Mouse (Mus musculus): ENCODE data around the gene Ufm1. TPM values are rescaled to one million over a fixed set of nuclear protein-coding genes. Genes with fewer than 3 reads are reported as not detected.

The Ufm1 gene
- polyA plus RNA-seq, 1 experiment from 2014 or later = 52.5 TPM

- H3K27me3 ChIP-seq = no peaks in the 10 kb centered on the region
- 54% methylated on average over 7 of the region's 7 CpGs for WGBS (ENCODE audit: insufficient replicate concordance)
- H3K9ac ChIP-seq = no peak overlapping the region
- H3K4me3 ChIP-seq (replicated peaks) = no peak overlapping the region
- no peaks in the 10 kb centered on the region for H3K4me1 ChIP-seq (replicated peaks)
- H3K9me3 ChIP-seq (replicated peaks) = no peaks in the 10 kb centered on the region
- no peaks in the 10 kb centered on the region for H3K36me3 ChIP-seq (replicated peaks)
- H3K4me2 ChIP-seq = no peak overlapping the region
- no peak for ATAC-seq (ENCODE audit: insufficient read depth)
- no peak overlapping the region for H3K27ac ChIP-seq (replicated peaks)
Observed at GRCm38 (mm10) chr3:53846206-53846928, 17.3 kb downstream of the Ufm1 start.

GRCm38 (mm10) chr3:53844786-53845185 lies 18.8 kb downstream of the Ufm1 start, which contains the start of gene Gm10985:
TSS of gene Gm10985 (plus strand) at chr3:53845086.
- Histone ChIP-seq H3K4me1 (replicated peaks) (no peaks in the 10 kb centered on the region), H3K9ac (no peak within 1 kb of the TSS), H3K36me3 (replicated peaks) (no peaks in the 10 kb centered on the region), H3K27me3 (no peaks in the 10 kb centered on the region), H3K4me3 (replicated peaks) (no peak within 1 kb of the TSS), H3K9me3 (replicated peaks) (no peaks in the 10 kb centered on the region), H3K4me2 (no peak within 1 kb of the TSS), H3K27ac (replicated peaks) (no peak within 1 kb of the TSS)
- ATAC-seq (ENCODE audit: insufficient read depth) = no peak
- WGBS (ENCODE audit: insufficient replicate concordance) = 51% methylated on average over 2 of the region's 2 CpGs

- no peaks in the 10 kb centered on the region for H3K4me1 ChIP-seq (replicated peaks)
- H3K9ac ChIP-seq = no peak overlapping the region
- H3K36me3 ChIP-seq (replicated peaks) = no peaks in the 10 kb centered on the region
- H3K4me2 ChIP-seq = no peak overlapping the region
- H3K9me3 ChIP-seq (replicated peaks) = no peaks in the 10 kb centered on the region
- no peak for ATAC-seq (ENCODE audit: insufficient read depth)
- no peak overlapping the region for H3K4me3 ChIP-seq (replicated peaks)
- 68% methylated on average over 2 of the region's 2 CpGs for WGBS (ENCODE audit: insufficient replicate concordance)
- no peak overlapping the region for H3K27ac ChIP-seq (replicated peaks)
- H3K27me3 ChIP-seq = no peaks in the 10 kb centered on the region
Observed at GRCm38 (mm10) chr3:53834238-53834637, 29.4 kb downstream of the Ufm1 start.

- WGBS (ENCODE audit: insufficient replicate concordance) = 61% methylated on average over 7 of the region's 7 CpGs
- Histone ChIP-seq H3K9ac (no peak overlapping the region), H3K9me3 (replicated peaks) (no peaks in the 10 kb centered on the region), H3K4me1 (replicated peaks) (no peaks in the 10 kb centered on the region), H3K27me3 (no peaks in the 10 kb centered on the region), H3K27ac (replicated peaks) (no peak overlapping the region), H3K36me3 (replicated peaks) (no peaks in the 10 kb centered on the region), H3K4me2 (no peak overlapping the region), H3K4me3 (replicated peaks) (no peak overlapping the region)
- no peak for ATAC-seq (ENCODE audit: insufficient read depth)
Observed at GRCm38 (mm10) chr3:53813421-53813977, 50.1 kb downstream of the Ufm1 start.

Other genes with a start within 250 kb of the Ufm1 start
- 0.30 and 0.33 TPM in 2 replicates for gene Frem2, start 206.5 kb downstream of the Ufm1 start, polyA plus RNA-seq (2015; fragmentation: Nextera tagmentation; extraction: Ambion mirVana)
- gene Gm10985, start 18.7 kb downstream of the Ufm1 start, polyA plus RNA-seq (2015; fragmentation: Nextera tagmentation; extraction: Ambion mirVana) = not detected in 2 replicates